In the genomic region with DNA sequence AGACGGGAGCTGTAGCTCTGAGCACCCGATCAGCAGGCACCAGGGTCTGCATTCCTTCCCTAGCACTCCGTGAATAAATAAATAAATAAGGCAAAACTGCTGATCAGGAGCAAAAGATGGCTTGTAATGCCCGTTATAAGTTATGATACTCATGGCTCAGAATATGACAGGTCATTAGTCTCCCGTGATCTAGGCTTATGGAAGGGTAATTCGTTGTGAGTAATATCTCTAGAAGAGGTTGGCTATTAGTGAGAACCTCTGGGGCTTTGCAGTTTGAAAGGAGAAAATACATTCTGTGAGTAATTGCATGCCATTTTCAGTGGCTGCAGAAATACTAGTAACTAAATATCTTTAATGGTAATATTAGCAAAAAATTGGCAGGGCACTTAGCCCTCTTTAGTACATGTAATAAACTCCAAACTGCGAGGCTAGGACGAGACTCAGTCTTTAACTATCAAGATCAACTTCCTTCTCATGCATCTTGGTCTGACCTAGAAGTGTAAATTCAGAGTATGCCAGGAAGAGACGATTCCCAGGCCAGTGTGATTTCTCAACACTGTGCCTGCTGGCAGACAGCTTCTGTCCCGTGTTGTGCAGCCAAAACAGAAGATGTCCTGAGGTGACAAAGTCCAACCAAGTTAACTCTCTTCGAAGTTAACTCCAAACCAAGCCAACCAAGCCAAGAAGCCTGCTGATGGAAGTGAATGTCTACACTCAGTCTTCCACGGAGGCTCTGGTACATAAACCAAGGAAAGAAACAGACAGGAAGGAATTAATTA, we compare ENCODE assay signal across 16 mouse cellular contexts. TPM values are rescaled to one million over a fixed set of nuclear protein-coding genes. Genes with fewer than 3 reads are reported as not detected.
A peak's percentile ranks its signal among the peaks of the same experiment; 100 is the strongest.
DNase-seq lines count a peak whose midpoint lies in the region.
"Had no signal": no experiment of that assay in that cellular context is flagged by ENCODE, and none has a peak within 500 bp of the region (broad histone marks: within the 10 kb centered on the region; RNA-seq: fewer than 3 reads in every experiment).

No protein-coding gene starts in this region.

- H3K27ac ChIP-seq in heart, embryonic 10.5 days: 0 out of 2 replicates have a peak overlapping the region, but pooled peaks have one; percentile 36
- H3K27ac ChIP-seq: embryonic facial prominence, embryonic 13.5 days; liver, embryonic 14.5 days; midbrain, embryonic 10.5 days had no signal

- intact Hi-C loops in heart, postnatal 10 days (cut with DNase I): no loop called here

- DNase-seq in heart, embryonic 10.5 days (ENCODE audit: low spot score): no peak
- DNase-seq in heart, postnatal 10 days: no peak
- peak; percentile 85 for DNase-seq in kidney, adult 9 months
- DNase-seq in kidney, postnatal 10 days: no peak
- DNase-seq in fibroblast of lung, adult 2 months (ENCODE audit: low read depth): peak; percentile 42
- peak; percentile 44 for DNase-seq in kidney, postnatal 14 days
- no peak for DNase-seq in ovary, postnatal 10 days (ENCODE audit: low spot score)
- DNase-seq: cerebellum, adult 11 months; left cerebral cortex, postnatal 4 days; spleen, adult 18-20 months had no signal

- no peaks in the 10 kb centered on the region for H3K9me3 ChIP-seq in heart, embryonic 10.5 days
- H3K9me3 ChIP-seq: embryonic facial prominence, embryonic 13.5 days; heart, embryonic 12.5 days; midbrain, embryonic 10.5 days had no signal

- no peaks in the 10 kb centered on the region; the same call in 1 of the 2 replicates for H3K27me3 ChIP-seq in heart, embryonic 10.5 days (ENCODE audit: insufficient read depth, poor library complexity, severe bottlenecking)
- H3K27me3 ChIP-seq: CH12.LX; embryonic facial prominence, embryonic 13.5 days; heart, embryonic 12.5 days had no signal

- H3K36me3 ChIP-seq in heart, embryonic 10.5 days: no peaks in the 10 kb centered on the region
- H3K36me3 ChIP-seq: embryonic facial prominence, embryonic 13.5 days; heart, embryonic 12.5 days; midbrain, embryonic 10.5 days had no signal

- WGBS in heart, embryonic 10.5 days: 66% methylated on average over 12 of the region's 12 CpGs

- peaks cover 23% of the 10 kb centered on the region for H3K4me1 ChIP-seq in heart, embryonic 10.5 days

- H3K4me3 ChIP-seq in heart, embryonic 10.5 days: no peak overlapping the region
- H3K4me3 ChIP-seq: embryonic facial prominence, embryonic 13.5 days; heart, embryonic 12.5 days; midbrain, embryonic 10.5 days; myocyte had no signal

RNA-seq across cellular contexts. Expression of a gene that starts 34.2 kb away (rescaled TPM):
- 3.1 and 3.4 TPM in 2 replicates for polyA plus RNA-seq in heart, embryonic 10.5 days (2016; fragmentation: Nextera tagmentation; extraction: Ambion mirVana)
- total RNA-seq in heart, postnatal 10 days (2021): 1 to 10 TPM in 1 of 2 experiments, under 1 TPM in 1; 0.89 to 1.3 TPM

Comparison
In these comparisons a context has a peak if more than half of its experiments do, and no peak if none do; other contexts are left out.
1. DNase-seq: peak in kidney, adult 9 months (single experiment), fibroblast of lung, adult 2 months (single experiment) and kidney, postnatal 14 days (single experiment); none in heart, embryonic 10.5 days (single experiment), heart, postnatal 10 days (0 of 2), kidney, postnatal 10 days (single experiment) and ovary, postnatal 10 days (single experiment).